Mouse (Mus musculus) embryo, embryonic 10 days (tissue): ENCODE results near the gene Klhl42.

ENCODE experiments used
- DNase-seq: peaks from one replicate; pipeline ENCODE4 v3.0.0-alpha.2; 2015; ENCODE audit warnings: low spot score

Klhl42 gene

DNA sequence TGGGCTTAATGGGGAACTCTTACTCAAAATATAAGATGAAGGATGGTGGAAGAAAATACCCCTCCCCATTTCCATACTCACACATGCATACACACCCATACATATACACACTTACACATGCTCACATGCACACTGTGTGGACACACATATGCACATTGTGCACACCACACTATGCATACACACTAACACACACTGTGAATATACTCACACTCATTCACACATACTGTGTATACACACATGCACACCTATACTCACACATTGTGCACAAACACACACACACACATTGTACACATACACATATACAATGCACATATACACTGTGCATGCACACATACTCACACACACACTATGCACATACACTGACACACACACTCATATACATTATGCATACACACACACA lies 60.7 kb downstream of the Klhl42 start:
- DNase-seq, result no peak

DNA sequence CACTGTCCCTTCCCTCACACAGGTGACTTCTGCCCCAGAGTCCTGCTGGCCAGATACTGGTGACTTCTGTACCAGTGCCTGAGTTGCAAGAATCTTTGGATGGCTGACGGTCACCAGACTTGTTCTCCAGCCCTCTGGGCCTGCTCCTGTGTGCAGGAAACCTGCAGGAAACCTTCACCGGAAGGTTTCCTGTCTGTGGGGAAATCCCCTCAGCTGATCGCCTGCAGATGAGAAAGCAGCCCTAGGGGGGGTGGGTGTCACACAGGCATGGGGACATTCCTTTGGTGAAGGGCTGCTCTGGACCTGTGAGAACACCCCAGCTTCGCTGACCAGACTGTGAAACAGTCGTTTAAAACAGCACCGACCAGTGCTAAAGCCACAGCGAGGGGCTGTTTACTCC lies 63.9 kb downstream of the Klhl42 start:
- DNase-seq, result no peak

DNA sequence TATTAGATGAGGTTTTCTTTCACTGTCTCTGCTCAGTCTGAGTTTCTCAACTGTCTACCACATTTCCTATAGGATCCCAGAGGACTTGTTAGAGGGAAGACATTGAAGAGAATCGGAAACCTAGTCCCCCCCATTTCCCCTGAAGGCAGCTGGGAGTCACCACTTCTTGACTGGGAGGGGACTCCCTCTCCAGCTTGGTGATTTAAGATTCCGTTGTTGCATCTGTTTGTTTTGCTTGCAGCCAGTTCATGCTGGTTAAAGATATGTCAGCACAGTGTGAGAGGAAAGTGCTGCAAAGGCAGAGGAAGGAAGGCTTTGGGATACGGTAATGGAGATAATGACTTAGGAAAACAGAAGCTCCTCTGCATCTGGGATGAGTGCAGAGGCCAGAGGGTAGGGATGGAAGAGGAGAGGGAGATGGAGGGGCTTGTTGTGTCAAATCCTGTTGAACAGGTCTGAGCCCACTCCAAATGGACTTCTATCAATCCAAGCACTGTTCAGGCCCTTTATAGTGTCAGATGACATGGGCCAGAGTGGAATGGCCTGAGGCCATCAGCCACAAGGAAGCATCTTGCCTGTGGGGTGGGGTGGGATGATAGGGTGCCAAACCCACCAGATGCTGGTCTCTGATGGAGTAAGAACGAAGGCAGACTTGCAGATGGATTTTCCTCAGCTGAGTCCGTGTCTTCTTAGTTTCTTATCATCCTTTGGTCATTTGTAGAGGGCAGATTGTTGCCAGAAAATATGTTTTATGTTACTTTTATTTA lies 70.8 kb downstream of the Klhl42 start:
- peak; percentile 17 for DNase-seq
